Mouse (Mus musculus) heart, embryonic 16.5 days (tissue): ENCODE results near the gene Clip3. TPM values are rescaled to one million over a fixed set of nuclear protein-coding genes. Genes with fewer than 3 reads are reported as not detected.
A peak's percentile ranks its signal among the peaks of the same experiment; 100 is the strongest.

ENCODE experiments used
- ATAC-seq: fragments of 200-750 bp; cut with Nextera tagmentation; replicated peaks from 2 replicates; pipeline ENCODE4 v1.8.0; 2017; ENCODE audit warnings: moderate number of reproducible peaks; ENCODE audit not compliant: insufficient read depth, low FRiP score; ENCODE audit errors: extremely low read depth
- H3K27ac ChIP-seq: fragments of 300-500 bp; sonication (generic); 2 replicates; pipeline ENCODE4 v1.5.1; 2014; ENCODE audit warnings: mild to moderate bottlenecking, low read length, control low read depth, moderate library complexity
- H3K27me3 ChIP-seq: fragments of 300-500 bp; sonication (generic); 2 replicates; pipeline ENCODE4 v1.6.1; 2014; ENCODE audit warnings: low read length, mixed read lengths; ENCODE audit not compliant: control insufficient read depth, insufficient read depth
- H3K36me3 ChIP-seq: fragments of 300-500 bp; sonication (generic); 2 replicates; pipeline ENCODE4 v1.6.1; 2014; ENCODE audit not compliant: control insufficient read depth, insufficient read depth
- H3K4me1 ChIP-seq: fragments of 300-500 bp; sonication (generic); 2 replicates; pipeline ENCODE4 v1.6.1; 2014; ENCODE audit warnings: low read length, mixed read lengths; ENCODE audit not compliant: control insufficient read depth, insufficient read depth
- H3K4me2 ChIP-seq: fragments of 300-500 bp; sonication (generic); 2 replicates; pipeline ENCODE4 v1.6.1; 2014; ENCODE audit warnings: low read depth, mild to moderate bottlenecking, control low read depth, low read length
- H3K4me3 ChIP-seq: fragments of 300-500 bp; sonication (generic); 2 replicates; pipeline ENCODE4 v1.5.1; 2014; ENCODE audit warnings: mild to moderate bottlenecking, control low read depth, low read length
- H3K9ac ChIP-seq: fragments of 300-500 bp; sonication (generic); 2 replicates; pipeline ENCODE4 v1.6.1; 2014; ENCODE audit warnings: low read length, control low read depth
- H3K9me3 ChIP-seq: fragments of 300-500 bp; sonication (generic); replicated peaks from 2 replicates; pipeline ENCODE4 v1.6.1; 2016; ENCODE audit warnings: low read length; ENCODE audit not compliant: control insufficient read depth
- WGBS: fragments of 180-500 bp; shearing (Covaris S2); extraction: QIAGEN DNeasy Blood & Tissue Kit; methylation state at CpG from one replicate; pipeline ENCODE4 v1.1.7; 2014; 5-methylcytosine and 5-hydroxymethylcytosine counted together
- polyA plus RNA-seq: library from polyadenylated mRNA; unstranded; fragments of >200 nt; fragmentation: Nextera tagmentation; extraction: Ambion mirVana; gene quantifications from 2 replicates; pipeline ENCODE4 v1.2.1, GENCODE M21; 2015

Gene Clip3
- polyA plus RNA-seq, 1 experiment from 2014 or later: 7.0 TPM

- Histone ChIP-seq H3K4me2 (no peak overlapping the region), H3K4me3 (no peak overlapping the region), H3K9ac (0 out of 2 replicates have a peak overlapping the region, but pooled peaks have one; percentile 5), H3K9me3 (no peaks in the 10 kb centered on the region), H3K27ac (no peak overlapping the region), H3K27me3 (no peaks in the 10 kb centered on the region), H3K4me1 (0 out of 2 replicates have a peak, but pooled peaks cover 2% of the 10 kb centered on the region), H3K36me3 (no peaks in the 10 kb centered on the region)
- ATAC-seq: no peak
- 62% methylated on average over 7 of the region's 7 CpGs for WGBS
Observed at GRCm38 (mm10) chr7:30289071-30289713, 2.3 kb upstream of the Clip3 start.

GRCm38 (mm10) chr7:30289714-30290399 is 1.7 kb upstream of the Clip3 start:
- H3K4me2 ChIP-seq: no peak overlapping the region
- no peaks in the 10 kb centered on the region for H3K9me3 ChIP-seq
- 0 out of 2 replicates have a peak, but pooled peaks cover 2% of the 10 kb centered on the region for H3K4me1 ChIP-seq
- 53% methylated on average over 10 of the region's 10 CpGs for WGBS
- H3K36me3 ChIP-seq: no peaks in the 10 kb centered on the region
- H3K4me3 ChIP-seq: no peak overlapping the region
- H3K9ac ChIP-seq: 0 out of 2 replicates have a peak overlapping the region, but pooled peaks have one; percentile 5
- H3K27me3 ChIP-seq: no peaks in the 10 kb centered on the region
- H3K27ac ChIP-seq: no peak overlapping the region
- no peak for ATAC-seq

GRCm38 (mm10) chr7:30293795-30294194 is 2.3 kb downstream of the Clip3 start:
- WGBS: 53% methylated on average over 13 of the region's 13 CpGs
- Histone ChIP-seq H3K27ac (no peak overlapping the region), H3K9ac (no peak overlapping the region), H3K9me3 (no peaks in the 10 kb centered on the region), H3K36me3 (no peaks in the 10 kb centered on the region), H3K27me3 (no peaks in the 10 kb centered on the region), H3K4me3 (no peak overlapping the region), H3K4me2 (no peak overlapping the region), H3K4me1 (0 out of 2 replicates have a peak, but pooled peaks cover 2% of the 10 kb centered on the region)
- ATAC-seq: no peak

- Histone ChIP-seq H3K27me3 (no peaks in the 10 kb centered on the region), H3K4me1 (0 out of 2 replicates have a peak, but pooled peaks cover 2% of the 10 kb centered on the region), H3K9ac (no peak overlapping the region), H3K36me3 (no peaks in the 10 kb centered on the region), H3K27ac (no peak overlapping the region), H3K9me3 (no peaks in the 10 kb centered on the region), H3K4me2 (no peak overlapping the region), H3K4me3 (no peak overlapping the region)
- 78% methylated on average over 5 of the region's 5 CpGs for WGBS
- no peak for ATAC-seq
Observed at GRCm38 (mm10) chr7:30294296-30294695, 2.8 kb downstream of the Clip3 start.

- H3K4me1 ChIP-seq: 0 out of 2 replicates have a peak, but pooled peaks cover 2% of the 10 kb centered on the region
- H3K9me3 ChIP-seq: no peaks in the 10 kb centered on the region
- ATAC-seq: peak; percentile 59; the same call in 1 of the 2 replicates
- no peak overlapping the region for H3K4me3 ChIP-seq
- no peak overlapping the region for H3K4me2 ChIP-seq
- no peak overlapping the region for H3K9ac ChIP-seq
- no peak overlapping the region for H3K27ac ChIP-seq
- no peaks in the 10 kb centered on the region for H3K27me3 ChIP-seq
- no peaks in the 10 kb centered on the region for H3K36me3 ChIP-seq
- 26% methylated on average over 10 of the region's 10 CpGs for WGBS
Observed at GRCm38 (mm10) chr7:30295103-30295502, 3.6 kb downstream of the Clip3 start.

- ATAC-seq: no peak
- no peaks in the 10 kb centered on the region for H3K4me1 ChIP-seq
Observed at GRCm38 (mm10) chr7:30296816-30297215, 5.3 kb downstream of the Clip3 start.

GRCm38 (mm10) chr7:30297266-30297665 is 5.7 kb downstream of the Clip3 start:
- WGBS: 74% methylated on average over 16 of the region's 16 CpGs

More at GRCm38 (mm10) chr7:30296816-30297215, 5.3 kb downstream of the Clip3 start:
- H3K4me3 ChIP-seq: no peak overlapping the region
- no peaks in the 10 kb centered on the region for H3K27me3 ChIP-seq
- no peak overlapping the region for H3K27ac ChIP-seq
- no peaks in the 10 kb centered on the region for H3K9me3 ChIP-seq
- WGBS: 89% methylated on average over 15 of the region's 15 CpGs
- H3K4me2 ChIP-seq: no peak overlapping the region
- H3K9ac ChIP-seq: no peak overlapping the region
- no peaks in the 10 kb centered on the region for H3K36me3 ChIP-seq

GRCm38 (mm10) chr7:30300914-30301313 is 9.4 kb downstream of the Clip3 start:
- Histone ChIP-seq H3K9me3 (no peaks in the 10 kb centered on the region), H3K4me1 (no peaks in the 10 kb centered on the region), H3K9ac (no peak overlapping the region), H3K4me2 (no peak overlapping the region), H3K36me3 (0 out of 2 replicates have a peak, but pooled peaks cover 2% of the 10 kb centered on the region), H3K27ac (no peak overlapping the region), H3K27me3 (no peaks in the 10 kb centered on the region), H3K4me3 (no peak overlapping the region)
- 36% methylated on average over 3 of the region's 3 CpGs for WGBS
- ATAC-seq: no peak

More at GRCm38 (mm10) chr7:30297266-30297665, 5.7 kb downstream of the Clip3 start:
- Histone ChIP-seq H3K9me3 (no peaks in the 10 kb centered on the region), H3K4me2 (no peak overlapping the region), H3K27ac (no peak overlapping the region), H3K4me3 (no peak overlapping the region), H3K9ac (no peak overlapping the region), H3K36me3 (0 out of 2 replicates have a peak, but pooled peaks cover 2% of the 10 kb centered on the region), H3K4me1 (no peaks in the 10 kb centered on the region), H3K27me3 (no peaks in the 10 kb centered on the region)
- ATAC-seq: no peak
